Mouse (Mus musculus) adrenal gland, postnatal 4 days (tissue): Measurements from ENCODE around the gene Zfp768. TPM values are rescaled to one million over a fixed set of nuclear protein-coding genes. Genes with fewer than 3 reads are reported as not detected.
"Not testable (repeated sequence)": the region's sequence is repeated elsewhere in the genome, so short reads cannot be mapped to it uniquely, and the experiment has no call there.

Experiments
- DNase-seq, 2 experiments: peaks; one replicate each; pipeline ENCODE4 v3.0.0; 2021 to 2022; ENCODE audit warnings: low spot score in 2 of 2, mixed read lengths in 2 of 2
- long read RNA-seq, 2 experiments: library from polyadenylated mRNA; stranded (forward); transcript quantifications; one replicate each; pipeline ENCODE4 v2.0.0; 2021
- total RNA-seq, 2 experiments: library from RNA; stranded (reverse); gene quantifications; 2 replicates each; pipeline ENCODE4 v1.2.3; 2021

Gene Zfp768
- 10 to 100 TPM; 32.6 to 33.9 TPM for total RNA-seq
- long read RNA-seq, experiment 1, transcript Zfp768-201 (2 exons, 2,356 nt) = major isoform, 21 of 30 reads
- long read RNA-seq, experiment 1, partial matches to known transcripts = 0 of 30 reads
- long read RNA-seq, experiment 1, other reads (novel, unspliced or antisense) = 9 of 30 reads
- long read RNA-seq, experiment 2, transcript Zfp768-201 (2 exons, 2,356 nt) = major isoform, 17 of 40 reads
- long read RNA-seq, experiment 2, partial matches to known transcripts = 0 of 40 reads
- long read RNA-seq, experiment 2, other reads (novel, unspliced or antisense) = 23 of 40 reads

DNA sequence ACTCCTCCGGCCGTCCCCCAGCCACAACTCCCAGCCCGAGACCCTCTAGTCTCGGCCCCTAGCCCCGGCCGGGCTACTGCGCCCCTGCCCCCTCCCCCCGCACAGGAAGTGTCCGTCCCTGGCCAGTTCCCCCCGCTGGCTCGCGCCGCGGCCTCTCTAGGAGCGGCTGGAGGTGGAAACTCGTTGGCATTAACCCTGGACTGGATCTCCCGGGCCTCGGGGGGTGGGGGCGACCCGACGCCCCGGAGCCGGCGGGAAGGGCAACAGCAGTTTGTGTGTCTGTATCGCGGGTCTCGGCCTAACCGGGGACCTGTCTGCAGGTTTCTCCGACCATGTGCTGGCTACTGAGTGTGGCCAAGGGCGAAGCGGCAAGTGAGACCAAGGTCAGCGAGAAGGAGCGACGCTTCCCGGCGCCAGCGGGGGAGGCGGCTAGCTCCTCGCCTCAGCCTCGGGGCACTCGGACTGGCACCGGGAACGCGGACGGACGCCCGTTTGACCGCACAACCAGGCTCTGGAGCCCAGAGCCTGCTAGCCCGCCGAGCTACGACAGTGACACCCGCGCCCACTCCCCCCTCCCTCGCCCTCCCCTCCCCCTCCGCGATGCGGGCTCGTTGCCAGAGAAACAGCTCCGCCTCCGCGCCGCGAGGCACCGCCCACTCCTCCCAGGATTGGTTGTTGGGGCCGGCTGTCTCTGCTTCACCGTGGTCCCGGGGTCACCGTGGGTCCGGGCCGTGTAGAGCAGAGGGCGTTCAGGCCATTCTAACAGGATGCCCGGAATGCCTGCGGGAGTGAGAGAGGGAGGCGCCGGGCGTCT lies at the start of gene Zfp768:
TSS of gene Zfp768 (minus strand) at position 78 of the 814 bp plus-strand sequence.
- peak; percentile 91 to 96 for DNase-seq

DNA sequence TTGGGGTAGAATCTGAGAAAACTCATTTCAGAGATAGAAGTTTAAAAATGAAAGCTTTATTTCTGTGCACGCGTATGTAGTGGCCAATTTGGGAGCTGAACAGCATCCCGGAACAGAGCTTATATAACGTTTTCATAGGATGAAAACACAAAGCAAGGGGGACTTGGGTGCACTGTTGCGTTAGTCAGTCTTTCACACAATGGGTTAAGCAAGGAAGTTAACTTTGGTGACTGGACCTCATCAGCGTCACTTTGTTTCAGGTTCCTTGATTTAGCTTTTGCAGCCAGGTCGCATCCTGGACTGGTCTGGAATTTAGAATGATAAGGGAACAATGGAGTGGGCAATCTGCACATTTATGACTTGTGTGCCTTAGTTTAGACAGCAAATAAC lies 48.5 kb upstream of the Zfp768 start:
- DNase-seq = no peak

DNA sequence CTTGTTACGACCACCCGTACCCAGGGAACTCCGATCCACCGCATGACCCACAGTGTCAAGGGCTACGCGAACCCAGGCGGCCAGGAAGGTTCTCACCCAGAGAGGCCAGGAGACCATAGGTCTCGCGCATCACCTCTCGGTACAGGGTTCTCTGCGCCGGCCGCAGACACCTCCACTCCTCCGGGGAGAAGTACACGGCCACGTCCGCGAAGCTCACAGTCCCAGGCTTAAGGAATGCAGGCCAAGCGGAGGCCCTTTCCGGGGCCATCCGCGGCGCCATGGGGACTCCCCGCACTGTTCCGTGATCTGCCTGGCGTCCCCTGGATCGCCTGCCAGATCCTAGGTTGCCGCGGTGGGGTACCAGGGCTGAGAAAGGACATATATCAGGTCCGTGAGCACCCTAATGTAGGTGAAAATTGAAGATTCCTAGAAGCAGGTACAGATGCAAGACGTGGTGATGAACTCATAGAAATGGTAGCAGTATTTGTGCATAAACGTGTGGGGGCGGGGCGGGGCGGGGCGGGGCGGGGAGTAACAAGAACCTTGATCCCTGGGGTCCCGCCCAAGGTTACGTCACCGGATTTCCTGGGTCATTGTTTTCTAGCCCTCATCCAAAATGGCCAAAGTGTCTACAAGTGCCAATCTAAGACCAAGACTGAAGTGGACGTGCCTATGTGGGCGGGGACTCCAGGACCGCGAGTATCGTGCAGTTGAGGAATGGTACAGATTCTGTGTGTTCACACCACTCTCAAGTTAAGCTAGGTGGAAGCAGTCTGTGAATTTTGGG lies 48.0 kb upstream of the Zfp768 start, which contains the start of gene E430018J23Rik:
TSS of gene E430018J23Rik (minus strand) at position 473 of the 787 bp plus-strand sequence.
- DNase-seq = peak; percentile 76 to 91

DNA sequence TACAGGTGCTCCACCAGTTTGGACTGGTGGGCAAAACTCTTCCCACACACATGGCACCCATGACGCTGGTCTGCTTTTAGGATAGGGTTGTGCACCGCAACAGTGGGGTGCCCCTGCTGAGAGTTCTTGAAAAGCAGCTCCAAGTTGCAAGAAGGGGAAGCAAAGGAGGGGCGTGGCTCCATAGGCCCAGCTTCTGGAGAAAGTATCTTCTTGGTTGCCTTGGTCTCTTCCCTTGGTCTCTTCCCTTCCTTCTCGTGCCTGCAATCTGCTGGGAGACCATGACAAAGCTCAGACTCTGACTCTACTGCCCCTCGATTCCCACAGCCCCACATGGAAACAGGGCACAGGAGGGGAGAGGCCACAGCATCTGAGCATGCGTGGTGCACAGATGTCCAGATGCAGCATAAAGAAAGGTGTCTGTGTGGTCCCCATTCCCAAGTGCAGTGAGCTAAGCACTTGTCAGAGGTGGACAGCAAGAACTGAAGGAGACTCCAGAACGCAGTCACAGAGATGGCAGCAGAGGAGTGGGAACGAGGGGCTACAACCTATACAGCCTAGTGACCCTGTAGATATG lies 46.9 kb upstream of the Zfp768 start:
- DNase-seq = no peak

DNA sequence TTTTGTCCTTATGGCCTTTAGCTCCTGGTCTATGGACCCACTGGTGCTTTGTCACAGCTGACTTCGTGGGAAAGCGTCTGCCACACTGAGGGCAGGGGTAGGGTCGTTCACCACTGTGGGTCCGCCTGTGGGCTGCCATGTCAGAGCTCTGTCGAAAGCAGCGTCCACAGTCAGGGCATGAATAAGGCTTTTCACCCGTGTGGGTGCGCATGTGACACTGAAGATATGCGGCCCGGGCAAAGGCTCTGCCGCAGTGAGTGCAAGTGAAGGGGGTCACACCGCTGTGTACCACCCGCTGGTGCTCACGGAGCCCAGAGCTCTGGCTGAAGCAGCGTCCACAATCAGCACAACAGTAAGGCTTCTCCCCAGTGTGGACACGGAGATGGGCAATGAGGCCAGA lies 46.1 kb upstream of the Zfp768 start:
- DNase-seq = no peak

DNA sequence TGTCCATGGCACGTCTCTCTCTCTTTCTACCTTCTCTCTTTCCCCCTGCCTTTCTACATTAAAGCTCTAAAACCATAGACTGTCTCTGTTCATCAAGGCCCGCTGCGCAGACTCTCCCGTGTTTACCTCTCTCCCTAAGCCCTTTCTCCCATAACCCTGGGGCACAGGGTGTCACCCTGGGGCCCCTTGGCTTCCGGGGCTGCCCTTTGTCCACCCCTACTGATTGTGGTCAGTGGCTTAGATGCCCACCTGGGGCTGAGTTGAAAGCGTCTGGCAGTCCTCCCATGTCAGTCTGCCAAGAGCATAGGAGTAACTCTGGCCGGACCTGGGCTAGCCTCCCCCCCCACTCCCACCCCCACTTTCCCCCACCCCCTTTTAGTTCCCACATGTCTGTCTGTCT lies 44.9 kb upstream of the Zfp768 start:
- no peak for DNase-seq

DNA sequence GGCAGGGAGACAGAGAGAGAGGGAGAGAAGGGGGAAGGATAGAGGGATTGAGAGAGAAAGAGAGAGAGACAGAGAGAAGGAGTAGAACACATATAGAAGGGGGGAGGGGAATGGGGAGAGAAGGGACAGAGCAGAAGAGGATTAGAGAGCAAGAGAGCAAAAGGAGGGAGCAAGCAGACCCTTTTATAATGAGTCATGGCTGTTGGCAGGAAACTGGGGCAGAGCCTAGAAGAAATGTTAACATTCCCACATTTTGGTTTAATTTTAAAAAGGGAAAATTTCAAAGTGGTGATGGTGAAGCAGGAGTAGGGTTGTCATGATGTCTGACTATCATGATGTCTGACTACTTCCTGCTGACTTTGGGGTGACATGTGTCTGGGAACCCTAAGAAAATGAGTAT lies 42.8 kb upstream of the Zfp768 start:
- not testable (repeated sequence) for DNase-seq

DNA sequence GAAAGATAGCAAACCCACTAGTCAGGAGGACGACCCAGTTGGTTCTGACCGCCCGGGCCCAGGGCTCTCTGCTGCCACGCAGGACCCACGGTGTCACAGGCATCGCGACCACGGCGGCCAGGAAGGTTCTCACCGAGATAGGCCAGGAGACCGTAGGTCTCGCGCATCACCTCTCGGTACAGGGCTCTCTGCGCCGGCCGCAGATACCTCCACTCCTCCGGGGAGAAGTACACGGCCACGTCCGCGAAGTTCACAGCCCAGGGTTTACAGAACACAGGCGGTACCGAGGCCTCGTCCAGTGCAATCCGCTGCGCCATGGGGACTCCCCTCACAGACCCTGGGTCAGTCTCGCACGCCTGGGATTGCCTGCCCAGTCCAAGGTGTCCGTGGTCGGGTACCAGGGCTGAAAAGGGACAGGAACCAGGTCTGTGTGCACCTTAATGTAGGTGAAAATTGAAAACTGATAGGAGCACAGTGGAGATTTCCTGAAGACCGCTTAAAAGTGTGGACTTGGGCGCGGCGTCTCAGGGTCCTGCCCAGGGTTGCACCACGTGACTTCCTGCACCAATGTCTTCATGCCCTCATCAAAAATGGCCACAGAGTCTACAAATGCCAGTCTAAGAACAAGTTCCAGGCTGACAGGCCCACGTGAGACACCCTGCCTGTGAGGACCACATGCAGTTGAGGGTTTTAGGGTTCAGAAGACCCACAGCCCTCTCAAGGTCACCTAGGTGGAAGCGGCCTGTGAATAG lies 41.4 kb upstream of the Zfp768 start, which contains the start of gene 9130019O22Rik:
TSS of gene 9130019O22Rik (minus strand) at position 526 of the 752 bp plus-strand sequence.
- peak; percentile 56 to 76 for DNase-seq

DNA sequence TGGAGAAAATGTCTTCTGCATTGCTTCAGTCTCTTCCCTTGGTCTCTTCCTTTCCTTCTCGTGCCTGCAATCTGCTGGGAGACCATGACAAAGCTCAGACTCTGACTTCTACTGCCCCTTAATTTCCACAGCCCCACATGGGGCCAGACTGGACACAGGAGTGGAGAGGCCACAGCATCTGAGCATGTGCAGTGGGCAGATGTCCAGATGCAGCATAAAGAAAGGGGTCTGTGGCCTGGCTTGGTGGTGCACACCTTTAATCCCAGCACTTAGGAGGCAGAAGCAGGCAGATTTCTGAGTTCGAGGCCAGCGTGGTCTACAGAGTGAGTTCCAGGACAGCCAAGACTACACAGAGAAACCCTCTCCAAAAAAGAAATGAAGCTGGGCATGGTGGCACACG lies 40.2 kb upstream of the Zfp768 start:
- DNase-seq = not testable (repeated sequence)

DNA sequence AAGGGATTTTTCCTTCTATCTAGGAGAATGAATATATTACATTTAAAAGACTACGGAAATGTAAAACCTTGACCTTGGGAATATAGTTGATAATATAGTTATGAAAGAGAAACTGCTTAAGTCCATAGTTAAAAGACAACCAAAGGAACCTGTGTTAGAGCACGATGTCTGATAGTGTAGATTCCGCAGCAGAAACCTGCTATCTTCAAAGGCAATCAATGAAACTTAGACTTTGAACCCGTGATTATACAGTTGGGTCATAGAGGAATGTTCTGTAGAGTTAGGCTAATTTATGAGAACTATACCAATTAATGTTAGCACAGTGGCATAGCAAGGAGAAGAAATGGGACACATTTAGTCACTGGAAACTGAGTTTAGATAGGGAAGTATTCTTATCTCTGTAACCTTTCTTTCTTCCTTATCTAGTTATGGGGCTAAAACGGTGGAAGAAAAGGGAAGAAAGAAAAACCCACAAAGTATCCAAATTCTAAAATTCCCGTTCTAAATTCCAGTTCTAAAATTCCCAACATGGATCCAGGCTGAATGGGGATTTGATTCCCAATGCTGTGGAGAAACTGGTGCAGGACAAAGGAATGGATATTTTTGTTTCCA lies 33.0 kb upstream of the Zfp768 start:
- DNase-seq = no peak

DNA sequence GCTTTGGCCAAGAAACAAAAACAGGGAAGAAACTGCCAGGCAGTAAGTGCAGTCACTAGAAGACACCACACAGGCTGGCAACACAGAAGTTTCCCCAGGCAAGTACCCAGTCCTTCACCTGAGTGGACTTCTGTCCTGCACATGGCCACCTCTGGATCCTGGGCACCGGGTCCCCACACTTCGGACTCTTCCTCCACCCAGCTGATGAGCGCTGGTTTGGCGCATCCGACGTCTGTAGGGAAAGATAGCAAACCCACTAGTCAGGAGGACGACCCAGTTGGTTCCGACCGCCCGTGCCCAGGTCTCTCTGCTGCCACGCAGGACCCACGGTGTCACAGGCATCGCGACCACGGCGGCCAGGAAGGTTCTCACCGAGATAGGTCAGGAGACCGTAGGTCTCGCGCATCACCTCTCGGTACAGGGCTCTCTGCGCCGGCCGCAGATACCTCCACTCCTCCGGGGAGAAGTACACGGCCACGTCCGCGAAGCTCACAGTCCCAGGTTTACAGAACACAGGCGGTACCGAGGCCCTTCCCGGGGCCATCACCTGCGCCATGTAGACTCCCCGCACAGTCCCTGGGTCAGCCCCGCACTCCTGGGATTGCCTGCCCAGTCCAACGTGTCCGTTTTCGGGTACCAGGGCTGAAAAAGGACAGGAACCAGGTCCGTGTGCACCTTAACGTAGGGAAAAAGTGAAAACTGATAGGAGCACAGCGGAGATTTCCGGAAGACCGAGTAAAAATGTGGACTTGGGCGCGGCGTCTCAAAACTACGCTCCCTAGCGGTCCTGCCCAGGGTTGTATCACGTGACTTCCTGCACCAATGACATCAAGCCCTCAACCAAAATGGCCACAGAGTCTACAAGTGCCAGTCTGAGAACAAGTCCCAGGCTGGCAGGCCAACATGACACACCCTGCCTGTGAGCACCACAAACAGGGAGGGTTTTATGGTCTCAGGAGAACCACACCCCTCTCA lies 30.2 kb upstream of the Zfp768 start, which contains the start of gene Zfp747:
TSS of gene Zfp747 (minus strand) at position 780 of the 975 bp plus-strand sequence.
- DNase-seq = peak; percentile 66 to 86

DNA sequence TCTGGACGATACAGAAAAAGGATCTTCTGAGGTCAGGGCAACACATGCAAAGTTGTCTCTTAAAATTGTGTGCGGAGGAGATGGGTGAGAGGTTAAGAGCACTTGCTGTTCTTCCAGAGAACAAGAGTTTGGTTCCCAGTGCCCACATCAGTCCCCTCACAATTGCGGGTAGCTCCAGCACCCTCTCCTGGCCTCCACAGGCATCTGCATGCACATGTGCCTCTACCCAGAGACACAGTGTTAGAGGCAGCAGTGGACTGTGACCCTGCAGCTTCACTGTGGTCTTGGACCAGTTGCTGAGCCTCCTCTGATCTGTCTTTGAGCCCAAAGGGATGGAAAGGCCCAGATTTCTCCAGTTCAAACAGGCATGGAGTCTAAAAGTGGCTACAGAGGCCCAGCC lies 26.5 kb upstream of the Zfp768 start:
- not testable (repeated sequence) for DNase-seq

DNA sequence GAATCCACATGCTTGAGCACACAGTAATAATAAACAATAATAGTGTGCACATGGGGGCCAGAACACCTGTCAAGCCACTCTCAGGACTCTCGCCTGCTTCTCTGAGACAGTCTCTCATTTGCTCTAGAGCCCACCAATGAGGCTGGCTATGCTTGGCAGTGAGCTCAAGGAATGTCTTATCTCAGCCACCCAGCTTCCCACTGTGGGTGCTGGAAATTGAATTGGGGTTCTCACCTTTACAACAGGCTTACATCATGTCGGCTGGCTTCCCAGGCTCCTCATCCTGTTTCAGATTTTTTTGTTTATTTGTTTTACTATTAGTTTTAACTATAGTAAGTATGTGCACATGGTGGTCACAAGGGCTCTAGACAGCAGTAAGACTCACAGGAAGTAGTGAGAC lies 25.8 kb upstream of the Zfp768 start:
- no peak for DNase-seq

DNA sequence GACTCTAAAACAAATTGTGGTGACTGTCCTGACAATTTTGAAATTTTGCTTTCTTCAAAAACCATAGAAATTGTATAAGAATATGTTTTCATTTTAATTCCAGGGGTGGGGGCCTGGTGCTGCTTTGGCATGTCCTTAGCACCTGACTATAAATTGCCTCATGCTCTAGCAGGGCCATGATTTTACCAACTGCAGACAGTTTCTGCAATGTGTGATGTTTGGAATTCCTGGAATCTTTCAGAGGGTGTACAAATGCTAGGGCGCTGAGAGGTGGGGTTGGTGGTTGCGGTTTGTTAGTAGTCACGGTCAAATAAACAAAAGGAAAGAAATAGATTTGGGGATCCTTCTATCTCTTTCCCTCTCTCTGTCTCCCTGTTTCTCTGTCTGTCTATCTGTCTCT lies 20.9 kb upstream of the Zfp768 start:
- no peak for DNase-seq

DNA sequence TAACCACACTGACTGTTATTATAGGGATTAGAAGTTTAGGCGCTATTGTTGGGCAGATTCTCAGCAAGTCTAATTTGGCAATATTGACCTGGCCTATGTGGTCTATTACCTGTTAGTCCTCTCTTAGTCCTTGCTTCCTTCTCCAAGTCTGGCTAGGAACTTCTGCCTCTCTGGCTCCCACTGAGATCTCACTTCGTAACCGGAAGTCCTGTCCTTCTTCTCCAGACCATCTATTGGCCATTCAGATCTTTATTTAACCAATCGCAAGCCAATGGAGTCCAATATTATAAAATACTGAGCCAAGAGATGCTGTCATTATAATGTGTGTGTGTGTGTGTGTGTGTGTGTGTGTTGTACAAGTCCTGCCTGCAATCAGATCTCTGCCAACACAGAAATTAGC lies 18.8 kb upstream of the Zfp768 start:
- no peak for DNase-seq

DNA sequence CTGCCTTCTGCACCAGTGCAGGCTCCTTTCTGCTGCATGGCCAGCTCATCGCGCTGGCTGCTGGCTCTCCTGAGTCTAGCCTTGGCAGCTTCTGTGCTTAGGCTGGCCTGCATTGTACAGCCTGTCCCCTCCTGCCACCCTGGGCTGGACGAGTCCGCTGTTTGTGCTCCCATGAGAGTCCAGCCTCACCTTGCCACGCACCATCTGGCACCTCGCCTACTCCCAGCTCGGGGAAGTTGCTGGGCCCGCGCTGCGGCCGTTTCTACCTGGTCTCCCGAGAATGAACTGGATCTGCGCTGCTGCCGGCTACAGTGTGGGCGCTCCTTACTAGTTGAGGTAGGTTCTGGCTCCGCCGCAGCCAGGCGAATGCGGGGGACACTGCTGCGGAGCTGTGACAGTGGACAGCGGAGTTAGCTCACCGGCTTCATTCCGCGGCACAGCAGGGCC lies 18.1 kb upstream of the Zfp768 start:
- no peak for DNase-seq

DNA sequence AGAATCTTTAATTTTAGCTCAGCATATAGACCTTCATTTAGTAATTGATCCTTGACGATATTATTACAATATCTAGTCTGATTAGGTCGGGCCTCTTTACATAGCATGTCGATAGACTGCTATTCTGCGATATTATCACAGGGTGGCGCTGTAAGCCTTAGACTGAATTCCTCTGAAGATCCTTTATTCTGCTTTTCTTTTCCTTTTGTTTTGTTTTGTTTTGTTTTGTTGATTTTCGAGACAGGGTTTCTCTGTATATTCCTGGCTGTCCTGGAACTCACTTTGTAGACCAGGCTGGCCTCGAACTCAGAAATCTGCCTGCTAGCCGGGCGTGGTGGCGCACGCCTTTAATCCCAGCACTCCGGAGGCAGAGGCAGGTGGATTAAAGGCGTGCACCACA lies 17.0 kb upstream of the Zfp768 start:
- not testable (repeated sequence) for DNase-seq

DNA sequence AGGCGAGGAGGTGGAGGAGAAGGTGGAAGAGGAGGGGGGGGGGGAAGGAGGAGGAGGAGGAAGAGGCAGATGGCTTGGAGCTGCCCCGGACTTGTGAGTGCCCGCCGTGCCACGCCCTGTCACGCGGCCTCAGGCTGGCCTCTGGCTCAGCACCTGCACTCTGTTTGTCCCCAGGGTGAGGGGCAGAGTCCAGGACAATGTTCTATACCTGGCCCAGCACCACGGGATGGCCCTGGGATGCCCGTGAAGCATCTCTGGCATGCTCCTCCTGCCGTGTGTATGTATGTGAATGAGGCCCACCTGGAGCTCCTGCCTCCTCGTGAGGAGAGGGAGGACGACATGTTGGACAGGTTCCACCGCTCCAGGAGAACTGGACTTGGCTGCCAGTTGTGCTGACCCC lies 16.1 kb upstream of the Zfp768 start:
- no peak for DNase-seq

DNA sequence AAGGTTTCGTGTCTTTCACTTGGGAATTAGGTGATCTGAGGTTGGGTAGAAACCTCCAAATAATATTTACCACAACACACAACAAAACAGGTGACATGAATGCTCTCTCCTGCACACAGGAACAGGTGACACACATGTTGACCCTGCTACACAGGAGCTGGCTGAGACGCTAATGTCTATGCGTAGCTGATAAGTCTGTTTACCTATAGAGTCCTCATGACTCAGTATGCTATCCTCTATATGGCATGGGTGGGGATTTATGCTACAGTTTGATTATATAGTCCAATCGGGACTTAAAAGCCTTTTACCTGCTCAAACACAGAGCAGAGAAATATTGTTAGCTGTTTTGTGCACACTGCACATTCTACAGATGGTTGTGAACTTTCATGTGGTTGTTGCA lies 14.9 kb upstream of the Zfp768 start:
- DNase-seq = no peak
